Mouse (Mus musculus) neural tube, embryonic 15.5 days (tissue): ENCODE data around the gene Raver1. TPM values are rescaled to one million over a fixed set of nuclear protein-coding genes. Genes with fewer than 3 reads are reported as not detected.

Experiments
- ATAC-seq: fragments of 200-750 bp; cut with Nextera tagmentation; 2 replicates; pipeline ENCODE4 v1.8.0; 2017; ENCODE audit warnings: mild to moderate bottlenecking, moderate TSS enrichment, moderate library complexity; ENCODE audit not compliant: low FRiP score
- H3K27ac ChIP-seq: fragments of 300-500 bp; sonication (generic); replicated peaks from 2 replicates; pipeline ENCODE4 v1.5.1; 2015; ENCODE audit warnings: mild to moderate bottlenecking, inconsistent platforms
- H3K27me3 ChIP-seq: fragments of 300-500 bp; sonication (generic); replicated peaks from 2 replicates; pipeline ENCODE4 v1.6.1; 2015; ENCODE audit warnings: inconsistent platforms
- H3K36me3 ChIP-seq: fragments of 300-500 bp; sonication (generic); 2 replicates; pipeline ENCODE4 v1.6.1; 2015; ENCODE audit warnings: inconsistent platforms
- H3K4me1 ChIP-seq: fragments of 300-500 bp; sonication (generic); 2 replicates; pipeline ENCODE4 v1.6.1; 2015; ENCODE audit warnings: inconsistent platforms
- H3K4me2 ChIP-seq: fragments of 300-500 bp; sonication (generic); 2 replicates; pipeline ENCODE4 v1.6.1; 2015; ENCODE audit warnings: inconsistent platforms, mild to moderate bottlenecking, moderate library complexity
- H3K4me3 ChIP-seq: fragments of 300-500 bp; sonication (generic); replicated peaks from 2 replicates; pipeline ENCODE4 v1.5.1; 2015; ENCODE audit warnings: mild to moderate bottlenecking, inconsistent platforms
- H3K9ac ChIP-seq: fragments of 300-500 bp; sonication (generic); replicated peaks from 2 replicates; pipeline ENCODE4 v1.6.1; 2015; ENCODE audit warnings: mild to moderate bottlenecking, inconsistent platforms
- H3K9me3 ChIP-seq: fragments of 300-500 bp; sonication (generic); replicated peaks from 2 replicates; pipeline ENCODE4 v1.6.1; 2016; ENCODE audit warnings: inconsistent platforms
- WGBS: fragments of 180-500 bp; shearing (Covaris S2); methylation state at CpG from one replicate; pipeline ENCODE4 v1.1.7; 2015; ENCODE audit warnings: mixed read lengths; 5-methylcytosine and 5-hydroxymethylcytosine counted together
- microRNA counts: library from miRNA; unstranded; fragments of <30 nt; microRNA quantifications from one replicate; lab custom pipeline; 2016
- microRNA-seq: library from miRNA; unstranded; fragments of <30 nt; microRNA quantifications from one replicate; pipeline ENCODE4, GENCODE M21; 2017
- polyA plus RNA-seq: library from polyadenylated mRNA; unstranded; fragments of >200 nt; fragmentation: Nextera tagmentation; extraction: Ambion mirVana; gene quantifications from 2 replicates; pipeline ENCODE4 v1.2.1, GENCODE M21; 2015

Gene Raver1
- polyA plus RNA-seq, 1 experiment from 2014 or later, result 25.6 TPM

- no peak for ATAC-seq
- peaks cover 60% of the 10 kb centered on the region for H3K27me3 ChIP-seq
- H3K4me3 ChIP-seq, result no peak overlapping the region
- H3K4me1 ChIP-seq, result peaks cover 50% of the 10 kb centered on the region
- H3K4me2 ChIP-seq, result no peak overlapping the region
- 67% methylated on average over 6 of the region's 6 CpGs for WGBS
- H3K9me3 ChIP-seq, result no peaks in the 10 kb centered on the region
- no peak overlapping the region for H3K9ac ChIP-seq
- H3K27ac ChIP-seq, result no peak overlapping the region
- no peaks in the 10 kb centered on the region for H3K36me3 ChIP-seq
Observed at GRCm38 (mm10) chr9:21028560-21029110, 63.2 kb downstream of the Raver1 start.

GRCm38 (mm10) chr9:21027774-21028290 is 64.0 kb downstream of the Raver1 start:
- Histone ChIP-seq H3K4me1 (peaks cover 42% of the 10 kb centered on the region), H3K27ac (no peak overlapping the region), H3K27me3 (peaks cover 52% of the 10 kb centered on the region), H3K4me2 (no peak overlapping the region), H3K4me3 (no peak overlapping the region), H3K9me3 (no peaks in the 10 kb centered on the region), H3K9ac (no peak overlapping the region), H3K36me3 (no peaks in the 10 kb centered on the region)
- WGBS, result 35% methylated on average over 8 of the region's 8 CpGs
- no peak for ATAC-seq

GRCm38 (mm10) chr9:21026849-21027248 is 65.0 kb downstream of the Raver1 start:
- Histone ChIP-seq H3K9ac (no peak overlapping the region), H3K4me1 (peaks cover 32% of the 10 kb centered on the region), H3K4me2 (no peak overlapping the region), H3K4me3 (no peak overlapping the region), H3K36me3 (no peaks in the 10 kb centered on the region), H3K27me3 (peaks cover 46% of the 10 kb centered on the region), H3K27ac (no peak overlapping the region), H3K9me3 (no peaks in the 10 kb centered on the region)
- WGBS, result 84% methylated on average over 12 of the region's 12 CpGs
- ATAC-seq, result no peak

- H3K27ac ChIP-seq, result no peak overlapping the region
- peaks cover 18% of the 10 kb centered on the region for H3K4me1 ChIP-seq
- H3K36me3 ChIP-seq, result no peaks in the 10 kb centered on the region
- no peak overlapping the region for H3K4me2 ChIP-seq
- no peaks in the 10 kb centered on the region for H3K9me3 ChIP-seq
- peaks cover 46% of the 10 kb centered on the region for H3K27me3 ChIP-seq
- ATAC-seq, result no peak
- no peak overlapping the region for H3K9ac ChIP-seq
- no peak overlapping the region for H3K4me3 ChIP-seq
- WGBS, result 79% methylated on average over 19 of the region's 19 CpGs
Observed at GRCm38 (mm10) chr9:21025258-21025810, 66.5 kb downstream of the Raver1 start.

MicroRNA genes within 50 kb of the gene (microRNA counts, 519-probe panel; counts per million panel counts)
- 2,845 counts per million, percentile 68 among the panel's probes with 10 or more counts for microRNA mmu-miR-1900 (lab: Ali Mortazavi, UCI)

Small RNA genes within 50 kb of the gene (microRNA-seq; reads per million reads assigned to microRNA genes)
- gene Mir1900 (not detected), gene Mir7082 (not detected)

Other genes with a start within 250 kb of the Raver1 start
- gene A230050P20Rik, start 223.4 kb downstream of the Raver1 start, polyA plus RNA-seq, result 17.0 and 23.2 TPM in 2 replicates
- 11.8 and 13.8 TPM in 2 replicates for gene Angptl6, start 212.3 kb downstream of the Raver1 start, polyA plus RNA-seq
- 49.7 and 57.3 TPM in 2 replicates for gene Ppan, start 203.8 kb downstream of the Raver1 start, polyA plus RNA-seq
- 260 and 274 TPM in 2 replicates for gene Eif3g, start 193.4 kb downstream of the Raver1 start, polyA plus RNA-seq
- gene Dnmt1, start 132.1 kb downstream of the Raver1 start, polyA plus RNA-seq, result 51.6 and 60.8 TPM in 2 replicates
- gene S1pr2, start 115.2 kb downstream of the Raver1 start, polyA plus RNA-seq, result 8.8 and 17.9 TPM in 2 replicates
- gene Mrpl4, start 89.3 kb downstream of the Raver1 start, polyA plus RNA-seq, result 114 and 123 TPM in 2 replicates
- 4.2 and 16.9 TPM in 2 replicates for gene Icam1, start 76.0 kb downstream of the Raver1 start, polyA plus RNA-seq
- gene Icam4, start 62.6 kb downstream of the Raver1 start, polyA plus RNA-seq, result 0.54 TPM in 1 of 2 replicates, not detected in the other
- 1.8 and 2.0 TPM in 2 replicates for gene Icam5, start 59.9 kb downstream of the Raver1 start, polyA plus RNA-seq
- gene Zglp1, start 24.9 kb downstream of the Raver1 start, polyA plus RNA-seq, result 1.00 and 1.6 TPM in 2 replicates
- 1.6 and 2.2 TPM in 2 replicates for gene Gm49373, start 18.9 kb downstream of the Raver1 start, polyA plus RNA-seq
- gene Fdx1l, start 18.4 kb downstream of the Raver1 start, polyA plus RNA-seq, result 69.8 and 77.7 TPM in 2 replicates
- gene Gm38431, start within 50 bp of the Raver1 start, polyA plus RNA-seq, result 1.4 and 2.3 TPM in 2 replicates
- 9.9 and 12.4 TPM in 2 replicates for gene Tyk2, start 39.2 kb upstream of the Raver1 start, polyA plus RNA-seq
- 199 and 230 TPM in 2 replicates for gene Cdc37, start 58.0 kb upstream of the Raver1 start, polyA plus RNA-seq
- 37.4 and 42.1 TPM in 2 replicates for gene Pde4a, start 73.7 kb upstream of the Raver1 start, polyA plus RNA-seq
- 70.1 and 72.0 TPM in 2 replicates for gene Keap1, start 147.4 kb upstream of the Raver1 start, polyA plus RNA-seq
- gene S1pr5, start 156.4 kb upstream of the Raver1 start, polyA plus RNA-seq, result 5.8 and 6.7 TPM in 2 replicates
- gene Atg4d, start 173.3 kb upstream of the Raver1 start, polyA plus RNA-seq, result 50.0 and 52.4 TPM in 2 replicates
- 15.2 and 18.7 TPM in 2 replicates for gene Kri1, start 196.0 kb upstream of the Raver1 start, polyA plus RNA-seq
- gene Cdkn2d, start 199.4 kb upstream of the Raver1 start, polyA plus RNA-seq, result 120 and 129 TPM in 2 replicates
- 2.5 and 12.1 TPM in 2 replicates for gene Ap1m2, start 220.3 kb upstream of the Raver1 start, polyA plus RNA-seq
- gene Slc44a2, start 228.7 kb upstream of the Raver1 start, polyA plus RNA-seq, result 68.4 and 79.7 TPM in 2 replicates